Mouse (Mus musculus): ENCODE data around the gene Crlf1.

Gene Crlf1

DNA sequence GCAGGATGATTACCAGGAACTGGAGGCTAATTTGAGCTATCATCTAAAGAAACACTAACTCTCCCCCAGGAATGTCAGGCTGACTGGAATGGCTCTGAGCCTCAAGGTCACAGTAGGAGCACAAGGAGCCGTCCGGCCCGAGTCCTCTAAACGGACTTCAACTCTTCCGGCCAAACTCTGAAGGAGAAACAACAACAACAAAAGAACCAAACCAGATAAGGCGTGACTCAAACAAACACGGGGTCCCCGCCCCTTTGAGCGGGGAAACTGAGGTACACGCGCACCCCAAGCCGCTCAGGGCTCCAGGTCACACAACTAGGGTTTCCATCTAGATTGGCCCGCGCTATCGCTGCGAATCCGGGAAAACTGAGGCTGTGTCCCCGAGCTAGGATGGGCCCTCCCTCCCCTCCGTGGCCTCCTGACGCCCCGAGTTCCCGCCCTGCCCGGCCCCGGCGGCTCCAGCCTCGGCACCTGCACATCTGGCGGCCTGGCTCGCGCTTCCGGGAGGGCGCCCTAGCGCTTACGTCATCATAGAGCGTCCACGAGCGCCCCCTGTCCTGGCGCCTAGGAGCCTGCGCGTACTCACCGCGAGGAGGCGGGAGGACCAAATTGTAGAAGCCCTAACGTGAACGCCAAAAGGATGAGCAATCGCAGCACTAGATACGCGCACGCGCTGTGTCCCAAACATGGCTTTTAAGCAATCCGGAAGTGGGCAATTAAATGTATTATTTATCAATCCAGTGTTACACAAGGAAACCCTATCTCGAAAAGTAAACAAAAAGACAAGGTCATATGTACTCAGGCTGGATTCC, 29.8 kb downstream of the Crlf1 start:
- peak; percentile 98 for DNase-seq (ENCODE audit: low spot score)

DNA sequence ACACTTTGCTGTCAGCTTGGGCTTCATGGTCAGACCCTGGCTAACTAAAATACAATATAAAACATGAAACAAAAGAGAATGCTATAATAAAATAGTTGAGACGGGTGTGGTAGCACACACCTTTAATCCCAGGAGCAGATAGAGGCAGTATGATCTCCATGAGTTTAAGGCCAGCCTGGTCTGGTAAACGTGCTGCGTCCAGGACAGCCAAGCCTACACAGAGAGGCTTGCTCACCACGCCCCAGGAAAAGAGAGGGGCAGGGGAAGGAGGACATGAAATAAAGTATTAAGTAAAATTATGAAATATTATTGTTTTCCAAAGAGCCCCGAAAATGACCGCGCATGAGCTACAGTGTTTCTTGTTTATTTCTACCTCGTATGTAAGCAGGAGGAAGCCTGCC, 34.2 kb downstream of the Crlf1 start:
- DNase-seq (ENCODE audit: low spot score): no peak

DNA sequence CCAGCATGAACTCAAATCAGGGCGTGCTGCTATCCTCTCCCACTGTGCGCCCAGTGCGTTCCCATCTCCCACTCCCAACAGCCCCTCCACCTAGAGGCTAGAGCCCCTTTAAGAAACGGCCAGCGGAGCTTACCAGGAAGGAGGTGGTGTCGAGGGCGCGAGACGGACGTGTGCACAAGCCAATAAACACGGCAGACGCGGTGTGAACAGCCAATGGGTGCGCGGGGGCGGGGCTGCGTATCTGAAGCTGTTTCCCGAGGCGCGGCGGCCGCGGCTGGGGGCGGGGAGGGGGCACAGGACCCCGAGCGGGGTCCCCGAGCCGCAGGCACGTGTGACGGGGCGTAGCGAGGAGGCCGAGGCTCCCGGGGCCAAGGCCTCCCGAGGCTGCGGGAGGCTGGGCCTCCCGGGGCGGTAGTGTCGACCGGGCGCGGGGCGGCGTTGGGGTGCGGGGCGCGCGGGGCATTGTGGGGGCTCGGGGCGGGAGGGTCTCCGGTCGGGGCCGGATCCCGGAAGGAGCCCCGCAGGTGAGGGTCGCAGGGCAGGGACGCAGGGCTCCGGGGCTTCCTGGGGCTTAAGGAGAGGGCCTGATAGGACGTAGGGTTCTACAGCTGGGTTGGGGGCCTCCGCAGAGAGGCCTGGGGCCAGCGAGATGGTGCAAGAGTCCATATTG, 34.7 kb downstream of the Crlf1 start, which contains the start of the genes Fkbp8 and Kxd1:
Fkbp8 (plus strand) TSS at position 213 of the 670 bp plus-strand sequence.
Kxd1 (minus strand) TSS at position 445 of the 670 bp plus-strand sequence.
- DNase-seq (ENCODE audit: low spot score): peak; percentile 93

DNA sequence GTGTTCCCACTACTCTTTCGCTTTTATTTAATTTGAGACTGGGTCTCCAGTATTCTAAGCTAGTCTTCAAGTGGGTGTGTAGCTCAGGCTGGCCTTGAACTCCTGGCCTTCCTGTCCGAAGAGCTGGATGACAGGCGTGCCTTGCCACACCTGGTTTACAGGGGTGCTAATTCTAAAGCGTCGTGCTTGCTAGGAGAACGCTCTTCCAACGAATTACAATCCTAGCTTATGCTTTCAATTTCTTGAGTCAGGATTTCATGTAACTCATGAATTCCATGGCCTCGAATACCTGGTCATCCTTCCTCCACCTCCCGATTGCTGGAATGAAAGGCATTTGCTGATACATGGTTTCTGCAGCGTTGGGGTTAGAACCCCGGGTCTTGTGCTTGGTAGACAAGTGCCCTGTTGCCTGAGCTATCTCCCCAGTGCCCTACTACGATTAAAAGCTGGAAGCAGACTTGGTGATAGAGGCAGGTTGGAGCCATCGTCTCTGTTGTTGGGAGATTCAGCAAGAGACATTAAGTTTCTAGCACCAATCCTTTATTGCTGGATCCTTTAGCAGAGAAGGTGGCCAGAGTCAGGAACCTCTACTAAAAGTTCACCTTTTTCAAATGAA, 35.3 kb downstream of the Crlf1 start:
- no peak for DNase-seq (ENCODE audit: low spot score)

DNA sequence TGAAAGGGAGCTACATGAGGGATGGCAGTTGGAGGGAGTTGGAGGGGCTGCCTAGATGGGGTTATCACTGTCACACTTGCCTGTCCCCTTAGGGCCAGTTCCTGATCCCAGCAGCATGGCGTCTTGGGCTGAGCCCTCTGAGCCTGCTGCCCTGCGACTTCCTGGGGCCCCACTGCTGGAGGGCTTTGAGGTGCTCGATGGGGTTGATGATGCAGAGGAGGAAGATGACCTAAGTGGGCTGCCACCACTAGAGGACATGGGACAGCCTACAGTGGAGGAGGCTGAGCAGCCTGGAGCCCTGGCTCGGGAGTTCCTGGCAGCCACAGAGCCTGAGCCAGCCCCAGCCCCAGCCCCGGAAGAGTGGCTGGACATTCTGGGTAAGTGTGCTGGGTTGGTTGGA, 36.3 kb downstream of the Crlf1 start:
- DNase-seq (ENCODE audit: low spot score): no peak

DNA sequence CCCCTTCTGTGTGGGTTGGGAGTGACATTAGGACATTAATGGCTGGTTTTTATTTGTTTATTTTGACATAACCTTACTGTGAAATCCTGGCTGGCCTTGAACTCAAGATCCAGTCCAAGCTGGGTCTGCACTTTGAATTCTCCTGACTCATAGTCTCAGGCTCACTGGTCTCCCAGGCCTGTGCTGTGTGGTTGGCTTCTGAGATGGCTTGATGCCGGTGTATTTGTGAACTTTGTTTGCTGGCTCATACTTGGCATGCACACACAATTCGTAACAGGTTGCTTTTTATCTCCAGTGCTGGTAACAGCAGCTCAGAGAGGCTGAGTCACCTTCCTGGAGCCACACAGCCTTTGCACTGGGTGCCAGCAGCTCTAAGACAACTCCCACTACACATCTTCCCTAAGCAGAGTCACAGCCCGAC, 36.8 kb downstream of the Crlf1 start:
- no peak for DNase-seq (ENCODE audit: low spot score)

DNA sequence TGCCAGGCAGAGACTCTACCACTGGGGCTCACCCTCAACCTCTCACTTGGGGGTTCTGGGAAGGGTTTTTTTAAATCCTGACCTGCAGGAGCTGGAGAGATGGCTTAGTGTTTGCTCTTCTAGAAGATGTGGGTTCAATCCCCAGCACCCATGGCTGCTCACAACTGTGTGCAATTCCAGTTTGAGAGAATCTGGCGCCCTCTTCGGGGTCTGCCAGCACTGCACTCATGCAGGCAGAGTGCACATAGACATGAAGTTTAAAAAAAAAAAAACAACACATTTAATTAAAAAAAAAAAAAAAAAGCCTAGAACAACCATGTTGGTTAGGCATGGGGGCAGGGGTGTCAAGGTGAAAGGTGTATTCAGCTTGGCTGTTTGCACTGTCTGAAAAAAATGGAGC, 37.4 kb downstream of the Crlf1 start:
- DNase-seq (ENCODE audit: low spot score): no peak

DNA sequence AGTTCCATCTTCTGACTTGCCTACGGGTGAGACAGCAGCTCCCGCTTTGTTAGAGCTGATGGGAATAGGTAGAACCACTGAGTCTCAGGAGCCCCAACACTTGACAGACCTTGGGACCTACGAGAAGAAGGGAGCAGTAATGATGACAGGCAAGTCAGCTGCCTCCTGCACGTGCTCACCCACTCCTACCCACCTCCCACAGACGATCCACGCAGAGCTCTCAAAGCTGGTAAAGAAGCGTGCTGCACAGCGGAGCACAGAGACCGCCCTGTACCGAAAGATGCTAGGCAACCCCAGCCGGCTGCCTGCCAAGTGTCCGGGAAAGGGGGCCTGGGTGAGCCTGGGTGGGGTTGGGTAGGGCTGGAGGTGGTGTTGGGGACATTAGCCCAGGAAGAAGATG, 41.3 kb downstream of the Crlf1 start:
- DNase-seq (ENCODE audit: low spot score): no peak

DNA sequence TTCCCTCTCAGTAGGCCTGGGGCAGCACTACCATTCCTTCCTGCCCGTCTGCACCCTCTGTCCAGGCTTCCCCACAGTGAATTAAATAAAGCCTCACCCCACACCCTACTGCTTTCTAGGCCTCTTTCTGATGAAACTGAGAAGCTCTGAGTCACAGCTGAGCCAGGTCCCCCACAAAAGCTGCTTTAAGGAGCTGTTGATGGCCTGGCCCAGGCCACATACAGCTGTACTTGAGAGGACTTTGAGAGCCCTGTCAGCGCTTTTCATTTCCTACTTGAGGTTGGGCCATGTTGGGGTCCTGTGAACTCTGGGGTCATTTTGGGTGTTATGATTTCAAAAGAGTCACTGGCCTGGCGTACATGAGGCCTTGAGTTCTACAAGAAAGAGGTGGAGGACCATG, 42.3 kb downstream of the Crlf1 start:
- DNase-seq (ENCODE audit: low spot score): no peak

DNA sequence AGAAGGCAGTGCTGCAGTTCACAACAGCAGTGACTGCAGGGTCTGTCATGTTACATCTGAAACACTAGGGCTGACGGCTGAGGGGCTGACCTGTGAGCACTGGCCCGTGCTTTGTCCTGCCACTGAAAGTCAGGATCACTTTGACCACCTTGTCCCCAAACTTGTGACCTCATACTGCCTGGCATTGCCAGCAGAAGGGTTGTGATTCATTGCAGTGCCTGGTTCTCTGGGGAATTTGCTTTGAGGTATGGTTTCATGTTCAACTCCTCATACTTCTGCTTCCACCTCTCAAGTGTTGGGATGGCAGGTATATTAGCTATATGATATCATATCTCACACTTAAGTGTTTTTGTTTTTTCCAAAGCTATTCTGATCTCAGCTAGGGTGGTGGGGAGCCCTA, 42.7 kb downstream of the Crlf1 start:
- DNase-seq (ENCODE audit: low spot score): no peak

DNA sequence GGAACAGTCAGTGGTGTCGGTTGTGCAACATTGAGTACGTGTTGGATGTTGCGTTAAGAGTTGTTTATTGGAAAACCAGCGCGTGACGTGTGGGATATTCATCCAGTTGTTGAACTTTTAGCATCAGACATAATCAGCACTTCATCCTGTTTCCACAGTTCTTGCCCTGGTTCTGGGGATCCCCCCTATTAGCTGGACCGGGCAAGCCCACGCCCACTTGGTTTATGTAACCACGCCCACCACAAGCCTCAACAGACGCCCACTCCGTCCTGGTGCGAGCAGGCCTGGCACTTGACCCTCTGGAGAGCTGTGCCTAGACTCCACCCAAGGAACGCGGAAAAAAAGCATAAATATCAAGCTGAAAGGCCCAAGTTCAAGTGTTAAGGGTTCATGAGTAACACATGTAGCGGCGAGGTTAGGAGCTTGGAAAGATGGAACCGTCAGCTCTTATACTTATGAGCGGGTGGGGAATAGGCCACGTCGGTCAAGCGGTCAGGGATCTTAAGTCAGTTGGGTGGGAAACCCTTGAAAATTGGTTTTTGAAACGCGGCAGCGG, 45.1 kb downstream of the Crlf1 start:
- DNase-seq (ENCODE audit: low spot score): no peak

DNA sequence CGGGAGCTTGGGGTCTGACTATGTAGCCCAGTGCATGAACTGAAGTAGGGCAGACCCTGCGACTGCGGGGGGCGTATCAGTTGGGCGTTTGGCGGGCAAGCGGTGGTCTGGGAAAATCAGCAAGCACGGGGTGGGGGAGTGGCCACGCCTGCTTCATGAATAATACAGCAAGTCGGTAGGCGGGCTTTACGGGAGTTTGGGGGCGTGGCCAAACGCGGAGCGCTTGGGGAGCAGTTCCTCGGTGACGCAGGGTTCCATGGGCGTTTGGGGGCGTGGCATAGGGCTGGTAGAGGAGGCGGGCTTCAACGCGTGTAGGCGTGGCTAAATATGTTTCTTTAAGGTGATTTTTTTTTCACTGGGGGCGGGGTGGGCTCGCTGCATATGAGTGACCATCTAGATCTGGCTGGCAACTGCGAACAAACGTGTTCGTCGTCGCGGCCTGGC, 45.7 kb downstream of the Crlf1 start:
- peak; percentile 100 for DNase-seq (ENCODE audit: low spot score)

DNA sequence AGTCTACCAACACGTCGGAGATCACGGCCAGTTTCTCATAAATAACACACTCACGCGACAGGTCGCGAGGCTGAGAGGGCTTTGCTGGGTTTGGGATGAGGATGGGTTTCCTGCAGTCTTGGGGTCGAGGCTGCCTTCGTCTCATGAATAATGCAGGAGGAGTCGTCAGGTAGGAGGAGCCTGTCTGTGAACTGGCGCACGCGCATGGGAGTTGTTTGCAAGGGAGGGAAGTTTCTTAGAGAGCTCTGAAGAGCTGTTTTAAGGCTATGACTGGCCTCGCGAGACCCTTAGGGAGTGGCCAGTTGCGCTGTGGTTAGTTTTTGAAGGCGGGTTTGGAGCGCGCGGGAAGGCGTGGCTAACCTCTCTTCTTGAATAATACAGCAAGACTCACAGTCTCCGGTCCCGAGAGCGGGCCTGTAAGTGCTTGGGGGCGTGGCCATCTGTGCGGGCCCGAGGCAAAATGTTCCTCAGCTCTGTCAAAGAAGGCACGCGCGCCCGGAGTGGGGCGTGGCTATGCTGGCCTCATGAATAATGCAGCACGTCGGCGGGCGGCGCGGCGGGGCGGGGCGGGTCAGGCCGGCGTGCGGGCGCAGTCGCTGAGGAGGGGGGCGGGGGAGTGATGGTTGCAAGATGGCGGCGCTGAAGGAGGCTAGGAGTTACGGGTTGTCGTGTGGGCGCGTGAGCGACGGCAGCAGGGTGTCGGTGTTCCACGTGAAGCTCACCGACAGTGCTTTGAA, 46.3 kb downstream of the Crlf1 start, which contains the start of gene Ell:
Ell (plus strand) TSS at position 381 of the 737 bp plus-strand sequence.
- DNase-seq (ENCODE audit: low spot score): peak; percentile 99

DNA sequence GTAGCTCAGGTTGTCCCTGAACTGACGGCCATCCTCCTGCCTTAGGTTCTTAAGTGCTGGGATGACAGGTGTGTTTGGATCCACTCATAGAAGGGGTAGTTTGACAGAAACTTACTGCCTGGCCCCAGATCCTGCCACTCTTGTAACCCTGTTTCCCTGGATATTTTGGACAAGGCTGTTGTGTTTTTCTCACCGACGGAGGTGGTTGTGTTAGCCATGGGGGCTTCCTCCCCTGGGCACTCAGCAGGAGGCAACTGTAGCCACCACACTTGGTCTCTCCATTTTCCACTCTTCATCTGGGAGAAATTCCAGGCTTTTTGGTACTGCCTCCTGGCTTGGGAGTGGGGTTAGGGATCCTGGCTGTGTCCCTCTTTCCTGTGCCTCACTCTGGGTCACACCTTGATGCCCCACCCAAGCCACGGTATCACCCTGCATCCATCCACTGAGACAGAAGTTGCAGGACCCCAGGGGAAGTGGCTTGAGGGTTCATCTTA, 47.1 kb downstream of the Crlf1 start:
- no peak for DNase-seq (ENCODE audit: low spot score)

DNA sequence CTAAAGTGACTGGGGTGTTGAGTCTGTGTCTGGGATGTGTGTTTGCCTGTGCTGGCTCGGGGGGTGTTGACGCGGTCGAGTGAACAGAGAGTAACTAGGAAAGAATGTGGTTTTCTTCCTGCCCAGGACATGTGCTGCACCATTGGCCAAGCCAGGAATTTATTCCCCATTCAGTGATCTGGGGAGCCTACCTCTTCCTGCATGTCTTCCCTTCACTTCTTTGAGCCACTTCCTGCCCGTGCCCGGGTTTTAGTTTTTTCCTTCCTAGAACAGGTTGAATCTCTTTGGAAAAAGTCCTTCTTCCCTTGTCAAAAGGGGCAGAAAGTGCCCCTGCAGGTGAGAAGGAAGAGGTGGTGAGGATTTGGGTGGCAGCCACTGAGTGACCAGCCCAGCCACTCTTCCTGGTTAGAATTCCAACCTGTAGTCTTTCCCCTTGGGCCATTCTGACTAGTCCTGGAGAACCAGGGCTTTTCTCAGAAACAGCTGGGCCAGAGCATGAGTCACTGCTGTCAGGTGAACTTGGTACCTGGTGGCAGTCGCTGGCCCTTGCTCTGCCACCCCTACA, 47.6 kb downstream of the Crlf1 start:
- no peak for DNase-seq (ENCODE audit: low spot score)

DNA sequence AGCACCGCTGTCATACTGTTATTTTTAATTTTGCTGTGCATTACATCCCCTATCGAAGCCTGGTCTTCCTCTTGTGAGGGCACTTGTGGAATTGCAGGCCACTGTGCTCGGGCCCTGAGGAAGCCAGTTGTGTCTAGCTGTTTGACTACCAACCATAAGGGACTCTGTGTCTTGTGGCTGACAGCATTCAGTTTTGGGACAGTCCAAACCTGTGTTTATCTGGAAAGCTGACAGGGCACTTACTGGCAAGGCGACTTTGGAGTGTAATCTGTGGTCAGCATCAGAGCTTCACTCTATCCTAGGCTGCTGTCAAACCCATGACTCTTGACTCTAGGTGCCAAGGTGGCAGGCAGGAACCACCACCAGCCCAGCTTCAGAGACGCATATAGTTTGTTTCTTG, 48.1 kb downstream of the Crlf1 start:
- no peak for DNase-seq (ENCODE audit: low spot score)

DNA sequence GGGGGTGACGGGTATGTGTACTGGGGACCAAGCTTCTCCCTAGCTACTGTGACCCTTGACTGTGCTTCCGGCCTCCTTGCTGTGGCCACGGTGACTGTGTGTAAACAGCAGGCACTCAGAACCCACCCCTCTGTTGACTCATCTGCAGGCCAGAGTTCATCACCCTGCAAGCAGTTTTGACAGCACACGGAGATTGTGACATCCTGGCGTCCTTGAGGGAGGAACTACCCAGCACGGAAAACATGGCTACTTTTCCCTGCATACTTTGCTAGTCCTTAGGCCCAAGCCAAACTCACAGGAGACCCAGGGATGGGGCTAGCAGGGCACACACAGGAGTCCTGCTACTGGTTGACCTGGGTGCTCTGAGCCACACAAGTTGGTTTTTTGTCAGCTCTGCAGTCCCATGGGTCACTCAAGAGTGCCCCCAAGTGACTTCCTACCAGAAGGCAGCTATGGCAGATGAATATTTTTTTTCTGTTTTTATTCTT, 51.3 kb downstream of the Crlf1 start:
- DNase-seq (ENCODE audit: low spot score): no peak

DNA sequence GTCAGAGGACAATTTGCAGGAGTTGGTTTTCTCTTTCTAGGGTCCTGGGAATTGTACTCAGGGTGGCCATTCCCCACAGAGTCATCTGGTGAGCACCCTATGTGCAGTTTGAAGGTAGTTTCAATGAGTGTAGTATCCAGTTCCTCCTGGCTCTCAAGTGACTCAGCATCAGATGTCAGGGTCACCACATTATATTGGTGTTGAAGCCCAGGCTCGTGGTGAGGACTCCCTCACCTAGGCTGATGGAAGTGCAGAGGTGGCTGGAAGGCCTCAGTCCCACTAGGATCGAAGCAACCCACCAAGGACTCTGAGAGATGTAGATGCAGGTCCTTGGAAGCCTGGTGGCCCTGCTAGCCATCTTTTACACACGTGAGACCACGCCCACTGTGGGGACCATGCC, 53.5 kb downstream of the Crlf1 start:
- DNase-seq (ENCODE audit: low spot score): no peak

DNA sequence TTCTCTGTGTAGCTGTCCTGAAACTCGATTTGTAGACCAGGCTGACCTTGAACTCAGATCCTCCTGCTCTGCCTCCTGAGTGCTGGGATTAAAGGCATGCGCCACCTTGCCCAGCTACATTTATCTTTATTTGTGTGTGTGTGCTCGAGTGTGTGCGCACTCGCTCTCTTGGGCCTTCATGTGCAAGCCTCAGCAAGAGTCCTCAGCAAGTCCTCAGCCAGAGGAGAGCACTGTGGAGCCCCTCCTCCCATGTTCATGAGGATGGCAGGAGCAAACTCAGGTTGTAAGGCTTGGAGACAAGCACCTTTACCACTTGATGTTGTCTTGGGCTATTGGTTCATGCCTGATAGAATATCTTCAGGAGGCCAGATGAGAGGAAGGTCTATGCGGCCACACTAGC, 54.8 kb downstream of the Crlf1 start:
- no peak for DNase-seq (ENCODE audit: low spot score)

DNA sequence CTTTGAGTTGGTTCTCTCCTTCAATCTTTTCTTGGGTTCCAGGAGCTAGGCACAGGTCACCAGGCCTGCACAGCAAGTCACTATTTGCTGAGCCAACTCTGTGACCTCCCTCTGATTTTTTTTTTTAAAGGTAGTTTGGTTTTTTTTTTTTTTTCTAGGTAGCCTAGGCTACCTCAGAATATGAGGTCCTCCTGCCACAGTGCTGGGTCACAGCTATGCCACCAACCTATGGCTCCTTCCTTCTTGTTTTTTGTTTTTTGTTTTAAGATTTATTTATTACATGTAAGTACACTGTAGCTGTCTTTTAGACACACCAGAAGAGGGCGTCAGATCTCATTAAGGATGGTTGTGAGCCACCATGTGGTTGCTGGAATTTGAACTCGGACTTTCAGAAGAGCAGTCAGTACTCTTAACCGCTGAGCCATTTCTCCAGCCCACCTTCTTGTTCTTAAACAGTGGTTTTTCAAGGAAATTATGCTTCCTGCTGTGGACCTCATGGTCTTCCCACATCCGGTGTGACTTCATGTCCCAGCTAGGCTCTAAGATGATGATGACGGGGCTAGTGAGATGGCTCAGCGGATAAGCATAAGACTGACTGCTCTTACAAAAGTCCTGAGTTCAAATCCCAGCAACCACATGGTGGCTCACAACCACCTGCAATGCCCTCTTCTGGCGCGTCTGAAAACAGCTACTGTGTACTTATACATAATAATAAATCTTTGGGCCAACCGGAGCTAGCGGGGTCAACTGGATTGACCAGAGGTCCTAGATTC, 56.6 kb downstream of the Crlf1 start:
- no peak for DNase-seq (ENCODE audit: low spot score)

All from c-Kit-positive CD71-positive TER-119-positive erythroid progenitor cells, embryonic 14.5 days (primary cell).